Mouse (Mus musculus) lung, postnatal 0 days (tissue): ENCODE results near the gene Mmp25.

ENCODE experiments used
- CTCF ChIP-seq: IDR thresholded peaks from 2 replicates; pipeline ENCODE4 v1.5.1; 2016; ENCODE audit warnings: antibody characterized with exemption, mild to moderate bottlenecking
- EP300 ChIP-seq: IDR thresholded peaks from 2 replicates; pipeline ENCODE4 v1.6.1; 2016; ENCODE audit warnings: antibody characterized with exemption, mild to moderate bottlenecking, control low read depth

GRCm38 (mm10) chr17:23676473-23677031 lies 31.5 kb upstream of the Mmp25 start:
- TF ChIP-seq CTCF = no peak
- no peak for TF ChIP-seq EP300
